Mouse (Mus musculus) heart, adult 8-10 months (tissue): ENCODE data around the gene Myl4. TPM values are rescaled to one million over a fixed set of nuclear protein-coding genes. Genes with fewer than 3 reads are reported as not detected.
"Not testable (repeated sequence)": the region's sequence is repeated elsewhere in the genome, so short reads cannot be mapped to it uniquely, and the experiment has no call there.

Experiments used
- DNase-seq: peaks from one replicate; pipeline ENCODE4 v3.0.0; 2022; ENCODE audit warnings: low spot score
- total RNA-seq, 4 experiments: library from RNA; stranded (reverse); gene quantifications; 2 replicates each; pipeline ENCODE4 v1.2.4; 2022

The Myl4 gene
- 100 to 1,000 TPM; 630 to 827 (median 696) TPM for total RNA-seq

GRCm38 (mm10) chr11:104550406-104550974, at the start of gene Myl4, which contains the start of gene Cdc27:
Gene Myl4 (plus strand): TSS chr11:104550663.
Gene Cdc27 (minus strand): TSS chr11:104550620.
- DNase-seq, result peak; percentile 99

GRCm38 (mm10) chr11:104508455-104508854, 42.0 kb upstream of the Myl4 start:
- DNase-seq, result no peak

GRCm38 (mm10) chr11:104510606-104511005, 39.9 kb upstream of the Myl4 start:
- peak; percentile 3 for DNase-seq

- DNase-seq, result no peak
Observed at GRCm38 (mm10) chr11:104512436-104512835, 38.0 kb upstream of the Myl4 start.

- no peak for DNase-seq
Observed at GRCm38 (mm10) chr11:104525935-104526334, 24.5 kb upstream of the Myl4 start.

GRCm38 (mm10) chr11:104536843-104537242, 13.6 kb upstream of the Myl4 start:
- no peak for DNase-seq

GRCm38 (mm10) chr11:104537945-104538555, 12.4 kb upstream of the Myl4 start:
- no peak for DNase-seq

GRCm38 (mm10) chr11:104539811-104540210, 10.7 kb upstream of the Myl4 start:
- no peak for DNase-seq

GRCm38 (mm10) chr11:104543337-104543736, 7.1 kb upstream of the Myl4 start:
- not testable (repeated sequence) for DNase-seq

- DNase-seq, result no peak
Observed at GRCm38 (mm10) chr11:104544507-104544906, 6.0 kb upstream of the Myl4 start.

- no peak for DNase-seq
Observed at GRCm38 (mm10) chr11:104547502-104547901, 3.0 kb upstream of the Myl4 start.

GRCm38 (mm10) chr11:104549438-104550405, 741 bp upstream of the Myl4 start:
- peak; percentile 67 for DNase-seq

GRCm38 (mm10) chr11:104558065-104558464, 7.6 kb downstream of the Myl4 start:
- DNase-seq, result no peak

GRCm38 (mm10) chr11:104558651-104559403, 8.4 kb downstream of the Myl4 start:
- no peak for DNase-seq

- no peak for DNase-seq
Observed at GRCm38 (mm10) chr11:104560971-104561370, 10.5 kb downstream of the Myl4 start.

GRCm38 (mm10) chr11:104563496-104563895, 13.0 kb downstream of the Myl4 start:
- no peak for DNase-seq

GRCm38 (mm10) chr11:104565172-104565571, 14.7 kb downstream of the Myl4 start:
- no peak for DNase-seq

GRCm38 (mm10) chr11:104566097-104566496, 15.6 kb downstream of the Myl4 start:
- no peak for DNase-seq

- no peak for DNase-seq
Observed at GRCm38 (mm10) chr11:104566796-104567195, 16.3 kb downstream of the Myl4 start.

- no peak for DNase-seq
Observed at GRCm38 (mm10) chr11:104567736-104568135, 17.3 kb downstream of the Myl4 start.

- no peak for DNase-seq
Observed at GRCm38 (mm10) chr11:104568326-104568725, 17.9 kb downstream of the Myl4 start.

GRCm38 (mm10) chr11:104570515-104570914, 20.1 kb downstream of the Myl4 start:
- not testable (repeated sequence) for DNase-seq
